Mouse (Mus musculus) lung, postnatal 0 days (tissue): ENCODE measurements around the gene Zfp607b. TPM values are rescaled to one million over a fixed set of nuclear protein-coding genes. Genes with fewer than 3 reads are reported as not detected.

ENCODE experiments used
- ATAC-seq: fragments of 200-750 bp; cut with Nextera tagmentation; 2 replicates; pipeline ENCODE4 v1.8.0; 2017; ENCODE audit warnings: moderate library complexity
- DNase-seq: peaks from one replicate; pipeline ENCODE4 v3.0.0-alpha.2; 2016; ENCODE audit warnings: low spot score
- H3K27ac ChIP-seq: fragments of 300-500 bp; sonication (generic); 2 replicates; pipeline ENCODE4 v1.5.1; 2014; ENCODE audit warnings: antibody characterized with exemption, mild to moderate bottlenecking, low read length, mixed read lengths
- H3K27me3 ChIP-seq: fragments of 300-500 bp; sonication (generic); replicated peaks from 2 replicates; pipeline ENCODE4 v1.6.1; 2014; ENCODE audit warnings: low read length, mixed read lengths; ENCODE audit not compliant: insufficient read depth
- H3K36me3 ChIP-seq: fragments of 300-500 bp; sonication (generic); 2 replicates; pipeline ENCODE4 v1.6.1; 2014; ENCODE audit warnings: low read length, mixed read lengths; ENCODE audit not compliant: insufficient read depth
- H3K4me1 ChIP-seq: fragments of 300-500 bp; sonication (generic); 2 replicates; pipeline ENCODE4 v1.6.1; 2014; ENCODE audit warnings: antibody characterized with exemption, low read depth, low read length, mixed read lengths; ENCODE audit not compliant: insufficient read depth
- H3K4me2 ChIP-seq: fragments of 300-500 bp; sonication (generic); replicated peaks from 2 replicates; pipeline ENCODE4 v1.6.1; 2014; ENCODE audit warnings: low read depth, mild to moderate bottlenecking, low read length, moderate library complexity, mixed read lengths
- H3K4me3 ChIP-seq: fragments of 300-500 bp; sonication (generic); 2 replicates; pipeline ENCODE4 v1.5.1; 2014; ENCODE audit warnings: low read depth, low read length
- H3K9ac ChIP-seq: fragments of 300-500 bp; sonication (generic); replicated peaks from 2 replicates; pipeline ENCODE4 v1.6.1; 2014; ENCODE audit warnings: low read depth, mild to moderate bottlenecking
- H3K9me3 ChIP-seq: fragments of 300-500 bp; sonication (generic); 2 replicates; pipeline ENCODE4 v1.6.1; 2016; ENCODE audit warnings: low read length, mixed read lengths
- CTCF ChIP-seq: IDR thresholded peaks from 2 replicates; pipeline ENCODE4 v1.5.1; 2016; ENCODE audit warnings: antibody characterized with exemption, mild to moderate bottlenecking
- EP300 ChIP-seq: IDR thresholded peaks from 2 replicates; pipeline ENCODE4 v1.6.1; 2016; ENCODE audit warnings: antibody characterized with exemption, mild to moderate bottlenecking, control low read depth
- WGBS: fragments of 180-500 bp; shearing (Covaris S2); extraction: QIAGEN DNeasy Blood & Tissue Kit; methylation state at CpG from one replicate; pipeline ENCODE4 v1.1.7; 2014; 5-methylcytosine and 5-hydroxymethylcytosine counted together
- polyA plus RNA-seq: library from polyadenylated mRNA; unstranded; fragments of >200 nt; fragmentation: Nextera tagmentation; extraction: Ambion mirVana; gene quantifications from 2 replicates; pipeline ENCODE4 v1.2.1, GENCODE M21; 2015

Gene Zfp607b
- polyA plus RNA-seq, 1 experiment from 2014 or later, result 2.2 TPM

DNA sequence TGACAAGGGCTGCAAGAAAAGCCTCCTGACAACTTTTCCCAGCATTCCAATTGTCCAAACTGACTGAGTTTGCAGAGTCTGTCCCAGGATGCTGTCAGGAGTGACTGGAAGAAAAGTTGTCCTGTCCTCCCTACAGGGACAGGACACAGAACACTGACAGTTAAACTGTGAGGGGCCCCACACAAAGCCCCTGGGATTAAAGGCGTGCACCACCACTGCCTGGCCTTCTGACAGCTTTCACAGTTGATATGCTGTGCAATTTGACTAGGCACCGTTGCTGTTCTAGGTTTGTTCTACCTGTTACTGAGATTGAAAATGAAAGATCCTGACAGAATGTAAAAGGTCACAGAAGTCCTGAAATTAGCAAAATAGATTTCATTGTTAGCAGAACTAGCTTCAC, 38.3 kb downstream of the Zfp607b start:
- no peaks in the 10 kb centered on the region for H3K9me3 ChIP-seq
- no peaks in the 10 kb centered on the region for H3K27me3 ChIP-seq
- H3K27ac ChIP-seq, result no peak overlapping the region
- no peak for DNase-seq
- TF ChIP-seq EP300 (no peak), CTCF (no peak)
- H3K4me1 ChIP-seq, result peaks cover 3% of the 10 kb centered on the region; the same call in 1 of the 2 replicates
- H3K36me3 ChIP-seq, result no peaks in the 10 kb centered on the region
- no peak for ATAC-seq
- no peak overlapping the region for H3K9ac ChIP-seq
- no peak overlapping the region for H3K4me2 ChIP-seq
- 62% methylated on average over 2 of the region's 2 CpGs for WGBS
- H3K4me3 ChIP-seq, result no peak overlapping the region

DNA sequence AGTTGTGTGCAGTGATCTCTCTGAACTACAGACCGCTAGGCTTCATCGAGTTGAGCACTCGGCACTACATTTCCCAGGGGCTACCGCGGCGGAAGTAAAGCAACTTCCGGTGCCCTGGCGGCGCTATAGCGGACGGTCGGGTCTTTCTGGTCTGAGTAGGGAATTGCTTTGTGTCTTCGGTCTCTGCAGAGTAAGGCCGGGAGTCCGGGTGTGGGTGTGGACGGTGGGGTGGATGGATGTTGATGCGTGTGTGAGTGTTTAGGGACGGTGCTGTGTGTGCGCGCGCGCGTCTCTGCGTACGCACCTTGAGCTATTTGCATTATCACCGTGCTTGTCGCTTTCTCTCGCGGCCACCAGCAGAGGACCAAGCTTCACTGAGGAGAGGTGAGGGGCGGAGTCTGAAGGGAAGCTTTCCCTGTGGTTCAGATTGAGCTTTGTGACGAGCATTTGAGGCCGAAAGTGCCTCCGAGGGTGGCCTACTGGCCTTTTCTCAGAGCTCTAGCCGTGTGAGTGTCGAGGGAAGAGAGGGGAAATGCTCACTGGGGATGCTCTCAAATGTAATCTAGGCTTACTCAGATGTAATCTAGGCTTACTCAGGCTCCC, 42.2 kb downstream of the Zfp607b start, which contains the start of gene Zfp60:
Gene Zfp60 (plus strand): TSS at position 109 of the 603 bp plus-strand sequence.
- Histone ChIP-seq H3K27ac (peak within 1 kb of the TSS; percentile 87), H3K4me1 (peaks cover 3% of the 10 kb centered on the region; the same call in 1 of the 2 replicates), H3K4me3 (peak within 1 kb of the TSS; percentile 81), H3K9me3 (no peaks in the 10 kb centered on the region), H3K4me2 (peak within 1 kb of the TSS; percentile 77), H3K36me3 (no peaks in the 10 kb centered on the region), H3K27me3 (no peaks in the 10 kb centered on the region), H3K9ac (peak within 1 kb of the TSS; percentile 65)
- TF ChIP-seq EP300 (no peak), CTCF (peak; percentile 74)
- ATAC-seq (peak; percentile 97), DNase-seq (peak; percentile 95)
- WGBS, result under 1% methylated on average over 35 of the region's 35 CpGs

DNA sequence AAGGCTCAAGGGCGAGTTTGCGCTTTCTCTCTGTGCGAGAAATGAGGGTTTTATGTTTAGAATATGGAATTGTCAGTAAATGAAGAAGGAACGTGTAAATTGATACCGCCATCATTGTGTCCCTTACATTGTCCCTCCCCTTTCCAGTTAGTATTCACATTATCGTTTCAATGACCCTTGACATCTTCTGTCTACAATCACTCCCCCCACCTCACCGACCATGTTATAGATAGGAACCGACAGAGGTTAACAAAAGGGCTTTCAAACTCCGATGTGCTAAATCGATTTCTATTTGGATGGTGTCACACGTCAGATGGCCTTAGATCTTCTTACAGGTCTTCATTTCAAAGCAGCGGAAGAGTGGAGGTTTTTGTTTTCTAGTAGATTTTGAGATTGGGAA, 42.8 kb downstream of the Zfp607b start:
- 5% methylated on average over 12 of the region's 12 CpGs for whole genome bisulfite sequencing
- Histone ChIP-seq H3K4me1 (peaks cover 3% of the 10 kb centered on the region; the same call in 1 of the 2 replicates), H3K27me3 (no peaks in the 10 kb centered on the region), H3K9ac (peak overlapping the region; percentile 65), H3K4me3 (peak overlapping the region; percentile 81), H3K4me2 (peak overlapping the region; percentile 77), H3K27ac (peak overlapping the region; percentile 87), H3K36me3 (no peaks in the 10 kb centered on the region), H3K9me3 (no peaks in the 10 kb centered on the region)
- TF ChIP-seq EP300 (no peak), CTCF (no peak)
- peak; percentile 11 for DNase-seq
- no peak for ATAC-seq

DNA sequence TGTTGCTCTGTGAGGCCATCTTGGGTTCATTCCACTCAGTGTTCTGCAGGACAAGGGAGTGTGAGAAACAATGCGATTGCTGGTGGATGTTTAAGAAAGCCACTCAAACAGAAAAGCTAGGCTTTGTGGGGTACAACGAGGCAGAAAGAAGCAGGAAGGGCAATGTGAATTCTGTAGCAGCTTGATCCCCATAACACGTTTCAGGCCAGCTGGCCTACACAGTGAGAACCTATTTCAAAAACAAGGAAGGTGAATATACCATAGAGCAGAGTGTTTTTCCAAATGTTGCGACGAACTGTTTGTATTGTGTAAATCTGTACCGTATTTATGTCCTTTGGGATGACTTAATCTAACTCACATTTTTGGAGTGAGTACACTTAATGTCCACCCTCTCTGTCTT, 43.4 kb downstream of the Zfp607b start:
- H3K27me3 ChIP-seq, result no peaks in the 10 kb centered on the region
- WGBS, result 72% methylated on average over 6 of the region's 6 CpGs
- ATAC-seq (no peak), DNase-seq (no peak)
- no peaks in the 10 kb centered on the region for H3K9me3 ChIP-seq
- TF ChIP-seq EP300, result no peak
- no peak for TF ChIP-seq CTCF
- peak overlapping the region; percentile 77; the same call in 1 of the 2 replicates for H3K4me2 ChIP-seq
- H3K27ac ChIP-seq, result no peak overlapping the region
- H3K4me1 ChIP-seq, result peaks cover 3% of the 10 kb centered on the region; the same call in 1 of the 2 replicates
- H3K9ac ChIP-seq, result peak overlapping the region; percentile 65; the same call in 1 of the 2 replicates
- no peaks in the 10 kb centered on the region for H3K36me3 ChIP-seq
- H3K4me3 ChIP-seq, result no peak overlapping the region

DNA sequence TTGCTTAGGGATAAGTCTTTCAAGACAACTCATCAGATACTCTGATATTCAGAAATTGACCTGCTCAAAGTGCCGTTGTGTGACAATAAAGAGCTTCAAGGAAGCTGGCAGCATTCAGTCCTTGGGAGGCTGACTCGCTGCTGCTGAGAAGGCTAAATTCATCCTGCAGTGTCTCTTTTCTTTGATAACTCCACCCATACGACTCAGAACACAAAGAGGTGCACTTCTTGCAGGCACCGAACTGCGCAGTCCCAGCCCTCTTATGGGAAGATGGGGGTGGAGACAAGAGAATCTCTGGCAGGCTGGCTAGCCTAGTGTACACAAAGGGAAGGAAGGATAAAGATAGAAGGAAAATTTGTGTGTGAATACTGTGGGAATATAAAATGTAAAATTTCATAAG, 46.3 kb downstream of the Zfp607b start:
- TF ChIP-seq EP300 (no peak), CTCF (no peak)
- H3K4me3 ChIP-seq, result no peak overlapping the region
- H3K9me3 ChIP-seq, result no peaks in the 10 kb centered on the region
- peaks cover 3% of the 10 kb centered on the region; the same call in 1 of the 2 replicates for H3K4me1 ChIP-seq
- 74% methylated on average over 5 of the region's 5 CpGs for WGBS
- H3K27ac ChIP-seq, result no peak overlapping the region
- ATAC-seq (no peak), DNase-seq (no peak)
- H3K9ac ChIP-seq, result no peak overlapping the region
- no peak overlapping the region for H3K4me2 ChIP-seq
- no peaks in the 10 kb centered on the region for H3K27me3 ChIP-seq
- H3K36me3 ChIP-seq, result peaks cover 16% of the 10 kb centered on the region

Other genes starting within 250 kb of the Zfp607b start
- 0.20 and 0.21 TPM in 2 replicates for gene Sptbn4, start 241.7 kb upstream of the Zfp607b start, polyA plus RNA-seq
- gene Blvrb, start 241.4 kb upstream of the Zfp607b start, polyA plus RNA-seq, result 61.7 and 63.4 TPM in 2 replicates
- 33.0 TPM in 2 replicates for gene Sertad3, start 215.6 kb upstream of the Zfp607b start, polyA plus RNA-seq
- gene Sertad1, start 202.4 kb upstream of the Zfp607b start, polyA plus RNA-seq, result 79.4 and 79.6 TPM in 2 replicates
- gene Prx, start 190.0 kb upstream of the Zfp607b start, polyA plus RNA-seq, result 73.2 and 75.2 TPM in 2 replicates
- 0.27 and 0.31 TPM in 2 replicates for gene Hipk4, start 166.1 kb upstream of the Zfp607b start, polyA plus RNA-seq
- 92.4 and 94.5 TPM in 2 replicates for gene Pld3, start 136.1 kb upstream of the Zfp607b start, polyA plus RNA-seq
- 10.5 and 12.3 TPM in 2 replicates for gene 2310022A10Rik, start 136.1 kb upstream of the Zfp607b start, polyA plus RNA-seq
- 64.1 and 72.9 TPM in 2 replicates for gene Akt2, start 97.8 kb upstream of the Zfp607b start, polyA plus RNA-seq
- 0.12 TPM in 1 of 2 replicates, not detected in the other for gene Ttc9b, start 35.4 kb upstream of the Zfp607b start, polyA plus RNA-seq
- 4.9 TPM in 2 replicates for gene Map3k10, start 14.7 kb upstream of the Zfp607b start, polyA plus RNA-seq
- 12.6 and 13.6 TPM in 2 replicates for gene Zfp60, start 42.0 kb downstream of the Zfp607b start, polyA plus RNA-seq
- 1.7 and 2.0 TPM in 2 replicates for gene Zfp626, start 117.9 kb downstream of the Zfp607b start, polyA plus RNA-seq
- gene Zfp59, start 149.3 kb downstream of the Zfp607b start, polyA plus RNA-seq, result 3.8 and 4.5 TPM in 2 replicates
- gene Zfp607a, start 168.2 kb downstream of the Zfp607b start, polyA plus RNA-seq, result 2.4 and 2.5 TPM in 2 replicates
- 5.2 and 5.5 TPM in 2 replicates for gene Zfp974, start 240.1 kb downstream of the Zfp607b start, polyA plus RNA-seq